Mouse (Mus musculus) megakaryocyte, embryonic 14.5 days (primary cell): ENCODE results near the gene Svep1.

Source experiments
- FLI1 ChIP-seq: IDR thresholded peaks from 2 replicates; pipeline ENCODE4 v1.6.1; 2012; ENCODE audit warnings: low read length, inconsistent platforms, mixed read lengths
- GATA1 ChIP-seq: IDR thresholded peaks from 3 replicates; pipeline ENCODE4 v1.6.1; 2012; ENCODE audit warnings: mixed read lengths, low read length, inconsistent platforms, borderline replicate concordance

DNA sequence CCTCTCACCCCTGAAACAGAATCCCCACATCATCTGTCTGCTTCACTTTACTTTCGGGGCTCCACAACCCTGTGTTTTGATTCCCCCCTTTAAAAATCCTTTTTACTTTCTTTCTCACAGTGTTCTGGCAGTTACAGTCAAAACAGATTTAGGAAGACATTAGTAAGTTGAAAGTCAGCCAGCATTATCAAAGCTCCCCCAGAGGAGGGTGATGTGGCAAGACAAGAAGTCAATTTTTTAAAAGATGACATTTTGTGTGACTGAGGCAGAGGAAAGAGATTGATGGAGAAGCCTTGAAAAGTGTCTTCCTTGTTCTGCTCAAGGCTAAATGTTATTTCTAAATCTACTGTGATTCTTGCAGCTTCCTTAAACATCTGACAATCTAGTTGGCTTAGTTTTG lies 119.9 kb downstream of the Svep1 start:
- TF ChIP-seq GATA1 (no peak), FLI1 (no peak)
